Mouse (Mus musculus) megakaryocyte, embryonic 14.5 days (primary cell): ENCODE results near the gene C8a.

Experiments
- FLI1 ChIP-seq: IDR thresholded peaks from 2 replicates; pipeline ENCODE4 v1.6.1; 2012; ENCODE audit warnings: low read length, inconsistent platforms, mixed read lengths
- GATA1 ChIP-seq: IDR thresholded peaks from 3 replicates; pipeline ENCODE4 v1.6.1; 2012; ENCODE audit warnings: mixed read lengths, low read length, inconsistent platforms, borderline replicate concordance

DNA sequence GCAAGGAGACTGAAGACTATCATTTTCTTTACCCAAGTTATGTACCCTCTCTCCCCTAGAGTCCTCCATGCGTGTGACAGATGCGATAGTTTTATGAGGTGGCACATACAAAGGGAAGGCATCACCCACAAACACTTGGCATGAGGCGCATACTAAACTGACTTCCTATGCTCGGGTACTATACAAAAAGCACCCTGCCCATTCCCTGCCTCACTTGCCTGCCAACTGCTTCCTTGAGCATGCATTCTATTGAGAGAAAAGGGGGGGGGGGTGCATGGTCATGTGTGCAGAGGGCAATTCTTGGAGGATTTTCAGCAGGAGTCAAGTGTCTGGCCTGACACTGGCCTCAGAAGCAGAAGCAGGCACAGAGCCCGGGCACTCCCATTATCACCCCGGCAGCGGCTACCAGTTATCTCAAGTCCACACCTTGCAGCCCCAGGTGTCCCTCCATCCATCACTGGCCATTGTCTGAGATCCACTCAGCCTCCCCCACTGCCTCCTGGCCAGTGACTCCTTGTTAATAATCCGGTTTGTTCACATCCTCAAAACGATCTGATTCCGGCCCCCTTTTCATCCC, 65.4 kb downstream of the C8a start:
- TF ChIP-seq GATA1 (no peak), FLI1 (no peak)
